Comparison of ENCODE assay signal across 9 mouse cellular contexts in genomic region chr1:38664777-38665176, GRCm38 (mm10). TPM values are rescaled to one million over a fixed set of nuclear protein-coding genes. Genes with fewer than 3 reads are reported as not detected.
DNase-seq lines count a peak whose midpoint lies in the region; ATAC-seq and TF ChIP-seq lines count a peak whose summit lies in the region.
"Had no signal": no experiment of that assay in that cellular context is flagged by ENCODE, and none has a peak within 500 bp of the region (broad histone marks: within the 10 kb centered on the region; RNA-seq: fewer than 3 reads in every experiment).

Gene Aff3, minus strand, starts transcription at chr1:38664955.

- H3K4me3 ChIP-seq in intestine, embryonic 16.5 days (ENCODE audit: low read length), result no peak within 1 kb of the TSS
- H3K4me3 ChIP-seq in intestine, embryonic 15.5 days (replicated peaks), result no peak within 1 kb of the TSS
- H3K4me3 ChIP-seq in thymus, adult 2 months (ENCODE audit: control insufficient read depth, insufficient read depth, low read length), result peak within 1 kb of the TSS; percentile 74
- H3K4me3 ChIP-seq: liver, embryonic 15.5 days had no signal

- TF ChIP-seq CTCF in brain, embryonic 14.5 days (IDR thresholded peaks at IDR 0.05; ENCODE audit: borderline replicate concordance, extremely low read depth, insufficient read depth, insufficient read length), result no peak
- no peak for TF ChIP-seq CTCF in thymus, adult 2 months (IDR thresholded peaks at IDR 0.05; ENCODE audit: borderline replicate concordance, control insufficient read depth, extremely low read depth, insufficient read depth, low read length, poor library complexity)

- no peak for DNase-seq in brain, embryonic 14.5 days (ENCODE audit: low read depth)
- no peak for DNase-seq in layer of hippocampus, postnatal 14 days (ENCODE audit: low spot score in 2 of 2)
- DNase-seq in thymus, adult 2 months, result peak; percentile 71
- DNase-seq in adipocyte (ENCODE audit: low spot score), result no peak
- DNase-seq in right cerebral cortex, postnatal 4 days, result no peak

- no peak within 1 kb of the TSS for H3K4me2 ChIP-seq in intestine, embryonic 16.5 days (ENCODE audit: low read depth, low read length)
- no peak within 1 kb of the TSS for H3K4me2 ChIP-seq in intestine, embryonic 15.5 days (replicated peaks)
- H3K4me2 ChIP-seq: liver, embryonic 15.5 days had no signal

- ATAC-seq in intestine, embryonic 16.5 days, result no peak
- no peak for ATAC-seq in intestine, embryonic 15.5 days
- peak; percentile 82 for ATAC-seq in megakaryocyte, adult 5-6 weeks (ENCODE audit: poor library complexity, severe bottlenecking)

- peak within 1 kb of the TSS; percentile 45; the same call in 1 of the 2 replicates for H3K27ac ChIP-seq in intestine, embryonic 16.5 days (ENCODE audit: low read length)
- H3K27ac ChIP-seq in intestine, embryonic 15.5 days, result no peak within 1 kb of the TSS
- peak within 1 kb of the TSS; percentile 86 for H3K27ac ChIP-seq in thymus, adult 2 months (ENCODE audit: control insufficient read depth, insufficient read depth, low read length)
- H3K27ac ChIP-seq: liver, embryonic 15.5 days had no signal

- H3K27me3 ChIP-seq in intestine, embryonic 16.5 days (replicated peaks; ENCODE audit: control insufficient read depth, insufficient read depth, low read length), result no peaks in the 10 kb centered on the region
- H3K27me3 ChIP-seq in intestine, embryonic 15.5 days (replicated peaks), result no peaks in the 10 kb centered on the region
- H3K27me3 ChIP-seq in thymus, adult 2 months (ENCODE audit: control insufficient read depth, insufficient read depth, low read length), result no peaks in the 10 kb centered on the region
- H3K27me3 ChIP-seq: liver, embryonic 15.5 days had no signal

- no peak within 1 kb of the TSS for H3K9ac ChIP-seq in intestine, embryonic 16.5 days (ENCODE audit: low read depth, low read length)
- no peak within 1 kb of the TSS for H3K9ac ChIP-seq in intestine, embryonic 15.5 days
- H3K9ac ChIP-seq: liver, embryonic 15.5 days had no signal

- no peaks in the 10 kb centered on the region for H3K9me3 ChIP-seq in intestine, embryonic 16.5 days (ENCODE audit: control insufficient read depth, low read length)
- H3K9me3 ChIP-seq in intestine, embryonic 15.5 days, result no peaks in the 10 kb centered on the region
- H3K9me3 ChIP-seq: liver, embryonic 15.5 days had no signal

- no peaks in the 10 kb centered on the region for H3K36me3 ChIP-seq in intestine, embryonic 16.5 days (ENCODE audit: control insufficient read depth, insufficient read depth, low read length)
- no peaks in the 10 kb centered on the region for H3K36me3 ChIP-seq in intestine, embryonic 15.5 days
- no peaks in the 10 kb centered on the region for H3K36me3 ChIP-seq in thymus, adult 2 months (ENCODE audit: control insufficient read depth, insufficient read depth, low read length)
- H3K36me3 ChIP-seq: liver, embryonic 15.5 days had no signal

- H3K4me1 ChIP-seq in intestine, embryonic 16.5 days (ENCODE audit: control insufficient read depth, insufficient read depth, low read length), result peaks cover 4% of the 10 kb centered on the region; the same call in 1 of the 2 replicates
- peaks cover 8% of the 10 kb centered on the region; the same call in 1 of the 2 replicates for H3K4me1 ChIP-seq in intestine, embryonic 15.5 days (replicated peaks)
- peaks cover 20% of the 10 kb centered on the region for H3K4me1 ChIP-seq in thymus, adult 2 months (replicated peaks; ENCODE audit: control insufficient read depth, insufficient read depth, low read length)
- H3K4me1 ChIP-seq: liver, embryonic 15.5 days had no signal

- WGBS in intestine, embryonic 16.5 days, result 79% methylated on average over 13 of the region's 13 CpGs
- 77% methylated on average over 13 of the region's 13 CpGs for WGBS in intestine, embryonic 15.5 days
- 4% methylated on average over 13 of the region's 13 CpGs for WGBS in thymus, adult 2 months

- TF ChIP-seq POLR2A in brain, embryonic 14.5 days (IDR thresholded peaks at IDR 0.05; ENCODE audit: borderline replicate concordance, extremely low read depth, insufficient read depth, insufficient read length, poor library complexity, severe bottlenecking), result no peak
- TF ChIP-seq POLR2A in thymus, adult 2 months (IDR thresholded peaks at IDR 0.05; ENCODE audit: control insufficient read depth, extremely low read depth, insufficient read depth, low read length, poor library complexity), result peak; percentile 38; the same call in 1 of the 2 replicates

RNA-seq across cellular contexts. Expression of gene Aff3, which starts in this region (rescaled TPM):
- polyA plus RNA-seq in intestine, embryonic 16.5 days (2015; fragmentation: Nextera tagmentation; extraction: Ambion mirVana), result 2.1 TPM in 2 replicates
- polyA plus RNA-seq in intestine, embryonic 15.5 days (2015; fragmentation: Nextera tagmentation; extraction: Ambion mirVana), result 8.5 and 9.3 TPM in 2 replicates
- 34.0 and 52.5 TPM in 2 replicates for polyA plus RNA-seq in brain, embryonic 14.5 days (2012; rRNA removed)
- total RNA-seq in layer of hippocampus, postnatal 14 days (2021), result 10 to 100 TPM; 91.4 to 99.9 TPM
- 2.2 and 2.6 TPM in 2 replicates for total RNA-seq in megakaryocyte, adult 5-6 weeks (2015)
- 2.2 and 2.4 TPM in 2 replicates for total RNA-seq in megakaryocyte, adult 5-6 weeks (2017)
- polyA plus RNA-seq in thymus, adult 2 months (2012; rRNA removed), result 39.6 and 57.2 TPM in 2 replicates

Comparison
In these comparisons a context has a peak if more than half of its experiments do, and no peak if none do; other contexts are left out.
1. RNA of gene Aff3 (total RNA-seq): 91.4 to 99.9 TPM in layer of hippocampus, postnatal 14 days; 2.2 to 2.6 TPM in megakaryocyte, adult 5-6 weeks; every median in the first group is over 10 times any median in the second.